Mouse (Mus musculus) thymus, adult 2 months (tissue): ENCODE measurements around the gene Selenof.

Experiments
- CTCF ChIP-seq: fragments of 200-500 bp; IDR thresholded peaks from 2 replicates; pipeline ENCODE4 v1.5.1; 2012; ENCODE audit warnings: mild to moderate bottlenecking, control low read depth, low read length, moderate library complexity, borderline replicate concordance; ENCODE audit not compliant: control insufficient read depth, poor library complexity, insufficient read depth; ENCODE audit errors: extremely low read depth
- POLR2A ChIP-seq: fragments of 200-500 bp; IDR thresholded peaks from 2 replicates; pipeline ENCODE4 v1.6.1; 2012; ENCODE audit warnings: mild to moderate bottlenecking, low read length, control low read depth, moderate library complexity; ENCODE audit not compliant: control insufficient read depth, poor library complexity, insufficient read depth; ENCODE audit errors: extremely low read depth

GRCm38 (mm10) chr3:144616654-144617425, 46.7 kb downstream of the Selenof start:
- TF ChIP-seq POLR2A (no peak), CTCF (peak; percentile 81; the same call in 1 of the 2 replicates)
